Mouse (Mus musculus) urinary bladder, postnatal 14 days (tissue): ENCODE data around the gene Il5ra.

Source experiments
- DNase-seq: peaks from one replicate; pipeline ENCODE4 v3.0.0; 2021; ENCODE audit warnings: low spot score

Gene Il5ra

DNA sequence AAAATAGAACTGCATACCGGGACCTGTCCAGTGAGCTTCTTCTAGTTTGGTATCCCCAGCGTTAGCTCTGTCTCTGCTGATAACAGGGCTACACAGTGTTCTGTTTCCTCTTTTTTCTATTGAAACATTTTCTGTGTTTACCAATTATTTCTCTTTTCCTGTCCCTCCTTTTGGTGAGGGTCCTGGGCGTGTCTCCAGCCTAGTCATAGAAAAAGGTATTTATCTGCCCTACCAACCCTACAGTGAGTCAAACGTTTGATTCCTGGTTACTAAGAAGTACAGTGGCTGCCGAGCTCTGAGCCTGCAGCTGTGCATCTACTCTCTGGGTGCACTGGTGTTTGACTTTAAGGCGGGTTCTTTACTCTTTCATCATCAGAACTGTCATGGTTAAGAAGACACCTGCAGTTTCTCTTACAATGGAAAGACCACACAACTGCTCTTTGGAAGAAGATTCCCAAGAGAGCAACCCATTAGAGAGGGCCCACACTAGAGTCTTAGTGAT lies at the start of gene Il5ra:
Gene Il5ra (minus strand): TSS at position 151 of the 502 bp plus-strand sequence.
- DNase-seq = no peak

DNA sequence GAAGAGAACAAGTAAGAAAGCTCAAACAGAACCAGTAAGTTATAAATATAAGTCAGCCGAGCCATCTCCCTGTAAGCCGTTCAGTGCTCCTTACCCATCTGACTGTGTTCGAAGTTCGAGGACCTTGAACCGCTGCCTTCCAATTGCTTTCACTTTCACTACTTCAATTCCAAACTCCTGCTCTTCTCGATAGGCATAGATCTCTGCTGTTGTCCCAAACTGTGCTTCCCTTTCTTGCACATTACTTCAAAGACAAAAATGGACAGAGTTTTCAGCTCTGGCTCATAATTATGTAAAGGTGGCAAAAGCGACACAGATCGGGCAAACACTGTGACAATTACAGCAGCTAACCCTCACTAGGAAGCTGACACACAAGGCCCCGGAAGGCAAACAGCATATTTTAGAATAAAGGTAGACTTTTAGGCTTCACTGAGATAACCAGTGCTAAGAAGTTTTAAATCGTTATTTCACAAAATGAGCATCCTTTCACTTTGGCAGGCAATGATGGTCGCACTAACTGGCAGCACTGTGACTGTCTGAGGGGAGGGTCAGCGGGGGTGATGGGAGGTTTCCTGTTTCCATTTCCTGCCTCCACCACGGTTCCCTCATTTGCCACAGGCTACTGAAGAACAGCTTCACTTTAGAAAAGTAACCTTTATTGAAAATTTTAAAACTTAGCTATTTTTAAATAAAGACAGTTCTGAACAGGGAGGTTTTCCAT lies 45.4 kb upstream of the Il5ra start:
- DNase-seq = no peak

GRCm38 (mm10) chr6:106793621-106794020 lies 44.8 kb upstream of the Il5ra start:
- no peak for DNase-seq

GRCm38 (mm10) chr6:106793088-106793487 lies 44.3 kb upstream of the Il5ra start:
- no peak for DNase-seq

DNA sequence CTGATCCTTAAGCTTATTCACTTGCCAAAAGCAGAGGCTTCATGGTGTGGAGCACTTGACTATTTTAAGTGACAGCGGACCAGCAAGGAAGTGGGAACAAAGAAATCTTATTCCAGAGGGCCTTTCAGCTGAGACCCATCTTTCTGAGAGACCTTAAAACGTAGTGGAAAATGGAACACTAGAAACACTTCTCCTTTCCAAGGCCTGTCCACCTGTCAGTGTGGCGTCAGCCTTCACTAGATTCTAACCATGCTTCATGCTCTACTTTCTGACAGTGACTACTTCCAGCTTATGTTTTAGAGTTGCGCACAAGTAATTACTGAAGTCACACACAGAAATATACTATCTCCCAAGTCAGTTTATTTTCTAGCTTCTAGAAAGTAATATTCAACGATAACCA lies 43.6 kb upstream of the Il5ra start:
- DNase-seq = no peak

GRCm38 (mm10) chr6:106791429-106791828 lies 42.6 kb upstream of the Il5ra start:
- DNase-seq = no peak

GRCm38 (mm10) chr6:106787138-106787537 lies 38.3 kb upstream of the Il5ra start:
- no peak for DNase-seq

- no peak for DNase-seq
Observed at GRCm38 (mm10) chr6:106770046-106770445, 21.2 kb upstream of the Il5ra start.

DNA sequence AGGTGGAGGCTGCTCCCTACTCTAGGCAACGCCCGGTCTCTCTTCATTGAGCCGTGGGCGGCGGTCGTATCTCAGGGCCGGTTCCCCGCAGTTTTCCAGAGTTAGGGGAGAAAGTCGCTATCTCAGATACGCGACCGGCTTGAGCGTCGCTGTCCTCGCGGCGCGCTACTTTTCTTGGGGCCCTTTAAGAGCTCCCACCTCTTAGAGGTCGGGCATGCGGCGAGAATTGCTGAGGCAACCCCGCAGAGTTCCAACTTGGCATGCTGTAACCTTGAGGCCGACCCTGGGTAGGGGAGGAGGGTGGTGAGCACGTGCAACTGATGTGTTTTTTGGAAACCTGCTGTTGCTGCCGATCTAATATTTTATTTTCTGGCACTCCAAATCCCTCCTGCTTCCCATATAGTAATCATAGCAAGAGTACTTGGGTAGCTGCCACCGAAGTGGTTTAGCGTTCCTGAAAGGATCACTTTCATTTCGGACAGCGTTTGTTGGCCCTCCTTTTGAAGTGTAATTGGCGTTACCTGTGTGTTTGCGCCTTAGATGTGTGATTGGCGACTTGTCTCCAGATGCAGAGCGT lies 20.5 kb upstream of the Il5ra start:
- peak; percentile 7 for DNase-seq

GRCm38 (mm10) chr6:106768640-106769289 lies 19.9 kb upstream of the Il5ra start, which contains the start of gene Trnt1:
Gene Trnt1, plus strand, starts transcription at chr6:106769120.
- peak; percentile 99 for DNase-seq

GRCm38 (mm10) chr6:106766774-106767173 lies 17.9 kb upstream of the Il5ra start:
- no peak for DNase-seq

GRCm38 (mm10) chr6:106765892-106766291 lies 17.1 kb upstream of the Il5ra start:
- no peak for DNase-seq

GRCm38 (mm10) chr6:106761486-106761885 lies 12.6 kb upstream of the Il5ra start:
- DNase-seq = no peak

DNA sequence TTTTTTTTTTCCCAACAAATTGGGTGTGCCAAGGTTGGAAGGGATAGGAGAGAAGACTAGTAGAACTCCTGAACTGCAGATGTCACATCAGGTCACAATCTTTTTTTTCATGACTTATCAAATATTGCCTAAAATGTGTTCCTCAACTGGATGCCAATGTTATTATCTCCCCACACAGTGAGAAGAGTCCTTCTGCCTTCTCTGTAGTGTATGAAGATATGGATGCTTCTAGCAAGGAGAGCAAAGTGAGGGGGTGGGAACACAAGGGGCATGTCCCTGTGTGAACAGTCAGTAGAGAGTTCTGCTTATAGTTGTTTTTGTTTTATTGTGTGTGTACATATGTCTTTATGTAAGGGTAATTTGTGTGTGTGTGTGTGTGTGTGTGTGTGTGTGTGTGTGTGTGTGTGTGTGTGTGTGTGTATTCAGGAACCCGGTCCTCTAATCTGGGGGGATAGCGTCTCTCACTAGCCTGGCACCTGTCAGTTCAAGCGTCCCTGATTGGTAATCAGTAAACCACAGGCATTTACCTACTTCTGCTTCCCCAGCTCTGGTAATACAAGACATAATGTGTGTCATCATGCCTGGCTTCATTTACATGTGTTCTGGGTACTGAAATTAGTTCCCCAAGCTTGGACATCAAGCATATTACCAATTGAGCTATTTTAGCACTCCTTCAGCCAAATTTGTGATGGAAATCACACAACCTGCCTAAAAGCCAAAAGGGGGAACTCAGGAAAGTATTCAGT lies 11.8 kb upstream of the Il5ra start:
- no peak for DNase-seq

DNA sequence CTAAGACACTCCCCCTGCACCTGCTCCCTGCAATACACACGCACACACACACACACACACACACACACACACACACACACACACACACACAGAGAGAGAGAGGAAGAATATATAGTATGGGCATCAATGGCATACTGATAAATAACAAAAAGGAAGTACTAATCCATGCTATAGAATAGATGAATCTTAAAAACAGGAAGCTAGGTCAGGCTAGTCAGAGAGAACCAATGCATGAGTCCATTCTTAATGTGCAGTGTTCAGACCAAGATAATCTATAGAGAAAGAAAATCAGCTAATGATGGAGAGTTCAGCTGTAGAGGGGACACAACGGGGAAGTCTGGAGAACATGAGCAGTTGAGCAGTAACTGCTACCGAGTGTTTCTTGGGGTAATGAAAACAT lies 9.5 kb upstream of the Il5ra start:
- no peak for DNase-seq

DNA sequence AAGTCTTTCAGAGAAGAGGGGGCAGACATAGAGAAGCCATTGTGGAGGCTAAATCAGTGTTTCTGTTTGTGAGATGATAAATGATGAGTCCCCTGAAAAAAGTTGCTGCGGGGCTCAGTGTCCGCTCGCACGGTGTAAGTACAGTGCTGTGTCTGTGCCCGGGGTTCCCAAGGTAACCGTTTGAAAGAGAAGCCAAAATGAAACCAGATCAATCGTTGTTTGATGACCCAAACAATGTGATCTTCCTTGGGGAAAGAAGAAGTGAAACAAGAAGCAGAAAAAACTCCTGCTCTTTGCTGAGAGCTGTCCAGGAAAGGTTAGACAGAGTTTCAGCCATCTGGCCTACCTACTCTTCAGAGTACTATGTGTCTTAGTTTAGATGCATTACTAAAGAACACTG lies 1.5 kb upstream of the Il5ra start:
- no peak for DNase-seq

DNA sequence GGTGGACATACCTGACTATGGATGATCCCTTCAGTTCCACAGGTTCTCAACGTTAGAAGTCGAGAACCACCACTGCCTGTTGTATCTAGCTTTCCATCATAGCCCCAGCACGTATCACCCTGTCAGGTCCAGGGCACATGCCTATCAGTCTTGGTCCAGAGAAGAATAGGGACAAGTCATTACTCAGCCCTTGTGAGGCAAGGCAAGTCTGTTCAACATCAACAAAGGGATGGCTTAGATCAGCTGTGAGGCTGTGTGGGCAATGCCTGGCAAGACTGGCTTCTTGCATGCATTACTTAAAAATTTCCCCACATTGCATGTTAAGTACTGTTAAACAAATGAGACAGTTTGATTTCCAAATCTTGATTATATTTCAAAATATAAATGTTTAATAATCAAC lies 1.0 kb downstream of the Il5ra start:
- no peak for DNase-seq

DNA sequence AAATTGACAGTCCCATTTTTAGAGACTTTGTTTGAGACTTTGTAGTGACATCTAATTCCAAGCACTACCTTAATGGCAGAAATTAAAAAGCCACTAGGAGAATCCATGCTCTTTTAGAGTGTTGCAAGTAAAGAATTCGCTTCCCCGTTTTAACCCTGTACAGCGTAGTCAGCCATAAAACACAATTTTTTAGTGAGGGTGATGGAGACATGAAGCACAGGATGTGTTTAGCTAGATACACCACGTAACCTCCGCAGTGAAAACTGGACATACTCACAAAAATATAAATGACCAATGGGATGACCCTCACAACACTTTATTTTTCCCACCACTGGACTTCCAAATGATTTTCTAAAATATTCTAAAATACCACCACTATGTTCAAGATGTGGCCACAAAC lies 1.6 kb downstream of the Il5ra start:
- DNase-seq = no peak

DNA sequence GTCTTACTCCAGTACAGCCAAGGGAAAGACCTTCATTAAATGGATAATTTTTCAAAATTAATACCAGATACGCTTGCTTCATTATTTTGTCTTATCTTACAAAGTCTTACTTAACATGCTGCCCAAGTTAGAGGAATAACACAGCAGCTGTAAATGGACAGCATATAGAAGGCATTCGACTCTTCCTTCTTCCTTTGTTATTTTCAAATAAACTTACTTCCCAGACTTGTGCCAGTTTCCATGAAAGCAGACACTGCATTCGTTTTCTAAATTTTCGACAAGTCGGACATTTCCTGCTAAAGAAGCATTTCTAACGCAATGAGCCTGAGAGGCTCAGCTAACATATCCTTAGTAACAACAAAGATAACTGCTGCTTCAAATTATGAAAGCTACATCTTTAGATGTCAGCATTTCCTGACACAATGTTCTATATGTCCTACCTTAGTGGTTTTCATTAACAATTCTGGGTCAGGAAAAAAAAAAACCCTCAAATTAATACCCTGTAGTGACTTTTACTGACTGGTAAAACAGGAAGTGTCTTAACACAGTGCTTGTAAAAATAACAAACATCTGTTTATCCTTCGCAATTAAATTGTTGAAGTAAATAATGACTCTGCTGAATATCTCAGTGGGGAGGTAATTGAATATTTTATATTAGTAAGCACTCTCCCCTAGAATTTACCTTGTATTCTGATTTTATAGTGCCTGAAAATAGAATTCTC lies 3.0 kb downstream of the Il5ra start:
- DNase-seq = no peak

GRCm38 (mm10) chr6:106743556-106744233 lies 5.1 kb downstream of the Il5ra start:
- no peak for DNase-seq

DNA sequence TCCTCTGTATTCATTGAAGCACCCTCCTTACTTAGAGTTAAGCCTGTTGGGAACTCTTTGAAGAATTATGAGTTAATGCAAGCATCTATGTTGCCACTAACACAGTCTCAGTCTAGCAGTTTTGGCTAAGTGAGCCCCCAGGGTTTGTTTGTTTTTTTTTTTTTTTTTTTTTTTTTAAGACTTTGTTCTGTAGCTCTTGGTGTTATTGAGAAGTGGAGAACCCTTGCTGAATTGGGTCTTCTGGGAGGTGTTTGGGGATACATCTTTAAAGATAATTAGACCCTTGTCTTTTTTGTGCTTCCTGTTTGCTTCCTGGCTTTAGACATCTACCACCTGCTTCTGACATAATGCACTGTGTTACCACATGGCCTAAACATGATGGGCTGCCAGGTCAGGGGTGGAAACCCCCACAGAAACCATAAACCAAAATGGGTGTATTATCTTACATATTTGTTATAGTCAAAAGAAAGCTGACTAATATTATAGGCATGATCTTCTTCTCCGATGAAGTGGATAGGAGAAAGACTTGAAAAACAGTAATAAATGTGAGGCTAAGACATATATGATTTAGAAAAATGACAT lies 8.5 kb downstream of the Il5ra start:
- DNase-seq = no peak
